In the genomic region with DNA sequence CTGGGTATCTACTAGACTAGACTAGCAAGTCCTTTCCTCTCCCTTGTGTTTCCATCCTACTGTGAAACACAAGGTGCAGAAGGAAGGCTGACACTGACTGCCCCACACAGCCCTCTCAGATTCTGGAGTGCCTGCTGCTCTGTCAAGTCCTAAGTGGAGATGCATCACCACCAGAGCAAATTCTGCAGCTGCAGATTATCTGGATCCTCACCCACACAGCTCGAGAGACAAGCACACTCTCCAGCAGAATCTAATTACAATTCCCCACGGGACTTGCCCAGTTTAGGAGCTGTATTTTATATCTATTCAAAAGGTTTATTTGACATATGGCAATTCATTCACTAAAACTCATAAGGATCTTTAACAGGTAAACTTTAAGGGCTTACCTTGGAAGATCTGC, we compare ENCODE assay signal across 30 mouse cellular contexts. TPM values are rescaled to one million over a fixed set of nuclear protein-coding genes. Genes with fewer than 3 reads are reported as not detected.
DNase-seq lines count a peak whose midpoint lies in the region; ATAC-seq and TF ChIP-seq lines count a peak whose summit lies in the region.
"Had no signal": no experiment of that assay in that cellular context is flagged by ENCODE, and none has a peak within 500 bp of the region (broad histone marks: within the 10 kb centered on the region; RNA-seq: fewer than 3 reads in every experiment).

No protein-coding gene starts in this region.

- TF ChIP-seq CTCF in layer of hippocampus, adult 2 months (conservative IDR thresholded peaks at IDR 0.05), result no peak

- 0 out of 2 replicates have a peak, but pooled peaks have one; percentile 20 for ATAC-seq in megakaryocyte-erythroid progenitor cell, adult 5-6 weeks (replicated peaks; ENCODE audit: low FRiP score, low TSS enrichment, poor library complexity, severe bottlenecking)
- ATAC-seq: forebrain, embryonic 15.5 days; hindbrain, embryonic 16.5 days; intestine, embryonic 15.5 days; Patski had no signal

- no peak overlapping the region for H3K4me3 ChIP-seq in layer of hippocampus, adult 2 months
- H3K4me3 ChIP-seq: embryonic facial prominence, embryonic 10.5 days; embryonic facial prominence, embryonic 13.5 days; erythroblast, embryonic 14.5 days; forebrain, embryonic 12.5 days; forebrain, embryonic 15.5 days; gastrocnemius, adult 2 months; heart, embryonic 12.5 days; heart, embryonic 15.5 days; hindbrain, embryonic 10.5 days; hindbrain, embryonic 13.5 days; intestine, embryonic 15.5 days had no signal

- peak overlapping the region; percentile 39; the same call in 1 of the 2 replicates for H3K27ac ChIP-seq in layer of hippocampus, adult 2 months
- H3K27ac ChIP-seq: embryonic facial prominence, embryonic 10.5 days; embryonic facial prominence, embryonic 13.5 days; forebrain, embryonic 12.5 days; forebrain, embryonic 15.5 days; gastrocnemius, adult 2 months; heart, embryonic 15.5 days; hindbrain, embryonic 10.5 days; hindbrain, embryonic 13.5 days; intestine, embryonic 15.5 days had no signal

- DNase-seq in layer of hippocampus, adult 2 months (ENCODE audit: low spot score in 2 of 2), result no peak
- DNase-seq in layer of hippocampus, postnatal 25 days (ENCODE audit: extremely low spot score in 1 of 2, low spot score in 1 of 2), result no peak
- peak; percentile 45 for DNase-seq in right cerebral cortex, adult 18-20 months
- no peak for DNase-seq in right cerebral cortex, postnatal 10 days (ENCODE audit: low spot score in 2 of 2)
- no peak for DNase-seq in cerebellum, adult 11-12 months
- DNase-seq: adrenal gland, postnatal 10 days; adrenal gland, postnatal 36 days; B cell, adult 2 months; cerebellum, adult 11 months; cerebellum, adult 8-10 months; cerebellum, postnatal 10 days; cerebellum, postnatal 36 days; embryo, embryonic 11 days; gastrocnemius, adult 2 months; gastrocnemius, postnatal 25 days; heart, postnatal 10 days; heart, postnatal 36 days had no signal

RNA-seq across cellular contexts. Expression of a gene that starts 33.4 kb away (rescaled TPM):
- 10 to 100 TPM; 85.4 to 95.3 TPM for total RNA-seq in layer of hippocampus, adult 2 months (2021)
- 10 to 100 TPM; 61.3 to 89.7 TPM for total RNA-seq in layer of hippocampus, postnatal 25 days (2021)
- 106 and 112 TPM in 2 replicates for total RNA-seq in megakaryocyte-erythroid progenitor cell, adult 5-6 weeks (2014; fragmentation: Nextera tagmentation)
- 58.8 and 103 TPM in 2 replicates for total RNA-seq in megakaryocyte-erythroid progenitor cell, adult 5-6 weeks (2017)

RNA-seq across cellular contexts. Expression of a gene that starts 51.8 kb away (rescaled TPM):
- 10 to 100 TPM; 15.2 to 18.3 TPM for total RNA-seq in layer of hippocampus, adult 2 months (2021)
- 10 to 100 TPM; 12.7 to 15.5 TPM for total RNA-seq in layer of hippocampus, postnatal 25 days (2021)
- total RNA-seq in megakaryocyte-erythroid progenitor cell, adult 5-6 weeks (2014; fragmentation: Nextera tagmentation), result 82.9 and 102 TPM in 2 replicates
- total RNA-seq in megakaryocyte-erythroid progenitor cell, adult 5-6 weeks (2017), result 81.3 and 86.6 TPM in 2 replicates

RNA-seq across cellular contexts. Expression of a gene that starts 57.0 kb away (rescaled TPM):
- total RNA-seq in layer of hippocampus, adult 2 months (2021), result 10 to 100 TPM; 47.5 to 54.4 TPM
- 10 to 100 TPM; 39.3 to 48.1 TPM for total RNA-seq in layer of hippocampus, postnatal 25 days (2021)
- 31.2 and 33.7 TPM in 2 replicates for total RNA-seq in megakaryocyte-erythroid progenitor cell, adult 5-6 weeks (2014; fragmentation: Nextera tagmentation)
- 43.3 and 56.4 TPM in 2 replicates for total RNA-seq in megakaryocyte-erythroid progenitor cell, adult 5-6 weeks (2017)

RNA-seq across cellular contexts. Expression of a gene that starts 57.2 kb away (rescaled TPM):
- 10 to 100 TPM; 58.8 to 60.1 TPM for total RNA-seq in layer of hippocampus, adult 2 months (2021)
- total RNA-seq in layer of hippocampus, postnatal 25 days (2021), result 10 to 100 TPM; 53.7 to 62.0 TPM
- 21.7 and 23.3 TPM in 2 replicates for total RNA-seq in megakaryocyte-erythroid progenitor cell, adult 5-6 weeks (2014; fragmentation: Nextera tagmentation)
- 12.6 and 17.0 TPM in 2 replicates for total RNA-seq in megakaryocyte-erythroid progenitor cell, adult 5-6 weeks (2017)

Comparison
In these comparisons a context has a peak if more than half of its experiments do, and no peak if none do; other contexts are left out.
1. RNA of a gene that starts 51.8 kb away (total RNA-seq): 81.3 to 102 TPM in megakaryocyte-erythroid progenitor cell, adult 5-6 weeks; 15.2 to 18.3 TPM in layer of hippocampus, adult 2 months and 12.7 to 15.5 TPM in layer of hippocampus, postnatal 25 days; every median in the first group is over 4 times any median in the second.